Mouse (Mus musculus) left cerebral cortex, postnatal 25 days (tissue): ENCODE measurements around the gene Gm10945. TPM values are rescaled to one million over a fixed set of nuclear protein-coding genes. Genes with fewer than 3 reads are reported as not detected.

Experiments used
- DNase-seq, 2 experiments: peaks; one replicate each; pipeline ENCODE4 v3.0.0; 2022; ENCODE audit warnings: low spot score in 2 of 2, mixed read lengths in 1 of 2
- intact Hi-C: fragments of 180-260 bp; cut with DNase I; formaldehyde crosslinking; loops from one replicate; pipeline ENCODE4 v1.15.1; 2025
- total RNA-seq, 2 experiments: library from RNA; stranded (reverse); gene quantifications; 2 replicates each; pipeline ENCODE4 v1.2.3; 2021

Gm10945 gene
- not detected for total RNA-seq

DNA sequence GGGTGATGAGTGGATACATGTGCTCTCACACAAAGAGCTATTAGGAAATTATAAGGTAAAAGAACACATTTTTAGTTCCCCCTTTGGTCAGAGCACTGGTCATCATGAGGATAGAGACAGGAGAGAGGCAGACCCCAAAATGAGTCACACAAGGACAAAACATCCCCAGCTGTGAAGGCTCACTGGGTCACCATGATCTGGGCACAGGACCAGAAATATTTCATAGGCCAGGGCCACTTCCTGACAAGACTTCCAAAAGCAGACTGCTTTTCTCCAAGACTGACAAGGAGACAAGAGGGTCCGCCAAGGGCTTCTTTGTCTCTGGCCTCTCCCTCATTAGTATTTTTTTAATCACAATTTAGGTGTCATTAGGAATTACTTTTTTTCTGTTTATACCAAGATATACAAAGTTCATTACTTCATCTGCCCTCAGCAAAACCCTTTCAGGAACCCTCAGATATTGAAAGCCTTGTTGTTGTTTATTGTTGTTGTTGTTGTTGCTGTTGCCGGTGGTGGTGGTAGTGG, at the start of gene Gm10945:
Gm10945 (minus strand) TSS at position 475 of the 525 bp plus-strand sequence.
- no peak for DNase-seq
- intact Hi-C loops = no loop called here

DNA sequence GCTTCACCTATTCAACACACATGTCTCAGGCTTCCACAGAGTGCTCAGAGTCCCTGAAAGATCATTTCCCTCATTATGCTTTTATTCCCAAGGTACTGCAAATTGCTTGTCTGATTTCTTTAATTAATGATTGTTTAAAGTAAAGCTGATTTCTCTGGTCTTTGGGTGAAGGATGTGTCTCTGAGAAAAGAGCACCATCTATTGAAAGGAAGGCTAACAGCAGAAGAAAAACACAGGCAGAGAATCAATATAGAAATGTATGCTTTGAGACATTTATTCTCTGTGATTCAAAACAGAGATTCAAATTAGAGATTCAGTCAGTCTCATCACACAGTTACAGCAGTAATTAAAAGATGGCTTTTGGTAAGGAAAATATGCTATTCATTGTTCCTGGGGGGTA, 28.7 kb upstream of the Gm10945 start:
- peak in 1 of 2 experiments; percentile 8 for DNase-seq
- intact Hi-C loops = loop anchor here (5.0 kb wide), 1 partner anchor 943 kb away; no protein-coding TSS in a partner anchor

DNA sequence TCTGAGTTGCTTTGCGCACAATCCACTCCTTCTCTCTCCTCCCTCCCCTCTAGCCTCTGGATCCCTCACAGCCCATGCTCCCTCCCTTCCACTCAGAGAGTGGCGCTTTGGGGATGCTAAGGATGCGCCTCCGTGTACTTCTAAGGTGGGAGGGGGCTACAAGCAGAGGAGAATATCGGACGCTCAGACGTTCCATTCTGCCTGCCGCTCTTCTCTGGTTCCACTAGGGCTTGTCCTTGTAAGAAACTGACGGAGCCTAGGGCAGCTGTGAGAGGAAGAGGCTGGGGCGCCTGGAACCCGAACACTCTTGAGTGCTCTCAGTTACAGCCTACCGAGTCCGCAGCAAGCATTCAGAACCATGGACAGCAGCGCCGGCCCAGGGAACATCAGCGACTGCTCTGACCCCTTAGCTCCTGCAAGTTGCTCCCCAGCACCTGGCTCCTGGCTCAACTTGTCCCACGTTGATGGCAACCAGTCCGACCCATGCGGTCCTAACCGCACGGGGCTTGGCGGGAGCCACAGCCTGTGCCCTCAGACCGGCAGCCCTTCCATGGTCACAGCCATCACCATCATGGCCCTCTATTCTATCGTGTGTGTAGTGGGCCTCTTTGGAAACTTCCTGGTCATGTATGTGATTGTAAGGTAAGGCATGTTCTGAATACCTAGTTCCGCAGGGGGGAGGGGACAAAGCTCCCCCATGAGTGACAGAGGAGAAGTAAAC, 27.1 kb upstream of the Gm10945 start:
- intact Hi-C loops = loop anchor here (2.0 kb wide), 2 partner anchors 66 to 752 kb away; no protein-coding TSS in a partner anchor
- DNase-seq = peak; percentile 15 to 18

DNA sequence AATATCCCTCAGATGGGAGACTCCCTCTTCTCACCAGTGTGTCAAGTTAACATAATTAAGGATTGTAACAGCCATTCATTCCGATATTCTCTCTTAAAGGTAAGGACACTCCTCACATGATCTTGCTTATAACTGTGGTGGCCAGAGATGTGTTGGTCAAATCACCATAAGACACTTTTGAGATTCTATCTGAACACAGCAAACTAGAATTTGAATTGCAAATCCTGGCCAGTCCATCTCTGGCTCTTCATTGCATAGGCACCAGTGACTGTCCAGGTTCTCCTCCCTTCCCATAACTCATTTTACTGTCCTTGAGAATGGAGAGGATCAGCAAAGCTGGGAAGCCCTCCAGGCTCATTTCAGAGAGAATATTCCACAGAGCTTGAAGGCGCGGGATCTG, 3.4 kb downstream of the Gm10945 start, which contains the start of gene Oprm1:
Oprm1 (plus strand) TSS at position 301 of the 400 bp plus-strand sequence.
- DNase-seq = no peak
- intact Hi-C loops = no loop called here

DNA sequence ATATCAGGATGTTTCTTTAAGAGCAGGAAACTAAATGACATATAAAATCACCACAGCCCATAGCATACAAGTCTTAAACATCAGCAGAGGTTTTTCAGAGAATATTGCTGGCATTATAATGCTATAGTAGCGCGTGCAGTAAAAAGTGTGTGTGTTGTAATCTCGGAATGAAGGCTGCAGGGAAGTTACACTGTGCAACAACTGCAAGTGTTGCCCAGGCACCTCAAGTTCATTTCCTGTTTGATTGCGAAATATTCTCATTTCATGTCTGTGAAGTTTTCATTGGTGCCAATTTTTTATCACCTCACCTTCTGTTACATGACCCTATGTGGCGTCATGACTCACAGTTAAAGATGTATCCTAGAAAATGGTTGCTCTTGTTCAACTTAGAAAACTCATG, 8.2 kb downstream of the Gm10945 start:
- no peak for DNase-seq
- intact Hi-C loops = no loop called here

DNA sequence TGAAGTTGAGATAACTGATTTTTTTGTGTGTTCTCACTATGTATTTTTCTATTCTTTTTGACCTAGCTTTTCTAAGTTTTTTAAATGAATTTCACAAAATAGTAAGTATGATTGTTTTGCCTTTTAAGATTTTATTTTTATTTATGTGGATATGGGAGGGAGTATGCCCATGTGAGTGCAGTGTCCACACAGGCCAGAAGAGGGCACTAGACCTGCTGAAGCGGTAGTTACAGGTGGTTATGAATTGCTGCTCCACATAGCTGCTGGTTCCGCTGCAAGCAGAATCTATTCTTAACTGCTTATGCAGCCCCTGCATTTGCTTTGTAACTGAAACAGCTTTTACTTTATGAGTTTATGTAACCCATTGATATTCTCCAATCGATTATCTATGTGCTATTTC, 33.1 kb downstream of the Gm10945 start:
- intact Hi-C loops = no loop called here
- no peak for DNase-seq

DNA sequence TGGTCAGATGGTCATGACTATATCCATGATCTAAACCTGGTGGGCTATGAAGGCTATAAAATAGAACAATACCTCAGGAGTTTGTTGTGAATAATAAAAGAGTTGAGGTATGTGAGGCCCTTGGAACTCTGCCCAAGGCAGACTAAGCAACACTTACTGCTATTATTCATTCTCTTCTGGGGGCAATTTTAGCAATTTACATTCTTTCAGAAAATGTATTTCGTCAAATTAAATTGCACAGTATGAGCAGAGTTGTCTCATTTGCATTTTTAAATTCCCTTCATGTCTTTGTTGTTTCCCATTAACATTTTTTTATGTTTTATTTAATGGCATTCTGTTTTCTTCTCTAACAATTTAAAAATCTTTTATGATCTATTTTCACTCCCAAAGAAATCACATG, 37.8 kb downstream of the Gm10945 start:
- no peak for DNase-seq
- intact Hi-C loops = no loop called here

DNA sequence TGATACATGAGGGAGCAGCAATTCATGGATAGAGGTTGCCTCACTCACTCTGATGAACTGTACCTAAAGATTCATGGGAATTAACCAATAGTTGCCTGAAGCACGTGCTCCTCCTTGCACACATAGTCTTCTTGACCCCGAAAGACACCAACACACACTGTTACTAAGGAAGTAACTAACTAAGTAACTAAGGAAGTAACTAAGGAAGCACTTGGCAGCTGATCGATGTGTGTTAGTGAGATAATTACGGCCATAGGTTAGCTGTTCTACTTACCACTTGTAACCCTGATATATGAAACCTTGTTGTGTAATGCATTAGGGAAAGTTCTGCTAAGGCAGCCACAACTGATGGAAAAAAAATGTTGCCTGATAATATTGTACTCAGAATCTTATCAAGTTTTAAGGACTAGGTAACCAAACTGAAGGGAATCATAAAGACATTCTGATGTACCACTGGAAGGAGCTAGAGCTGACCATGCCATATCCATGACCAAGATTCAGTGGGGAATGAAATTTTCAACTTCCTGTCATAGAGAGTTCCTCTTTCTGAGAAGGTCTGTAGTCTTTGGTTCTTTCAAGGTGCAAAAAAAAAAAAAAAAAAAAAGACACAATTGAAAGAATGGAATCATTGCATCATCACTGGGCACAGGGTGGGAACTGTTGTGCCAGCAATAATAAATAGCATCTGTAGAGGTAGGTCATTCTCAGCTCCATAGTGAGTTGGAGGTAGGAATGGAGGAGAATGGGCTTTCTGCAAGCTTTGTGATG, 44.2 kb downstream of the Gm10945 start:
- DNase-seq = no peak
- intact Hi-C loops = no loop called here

DNA sequence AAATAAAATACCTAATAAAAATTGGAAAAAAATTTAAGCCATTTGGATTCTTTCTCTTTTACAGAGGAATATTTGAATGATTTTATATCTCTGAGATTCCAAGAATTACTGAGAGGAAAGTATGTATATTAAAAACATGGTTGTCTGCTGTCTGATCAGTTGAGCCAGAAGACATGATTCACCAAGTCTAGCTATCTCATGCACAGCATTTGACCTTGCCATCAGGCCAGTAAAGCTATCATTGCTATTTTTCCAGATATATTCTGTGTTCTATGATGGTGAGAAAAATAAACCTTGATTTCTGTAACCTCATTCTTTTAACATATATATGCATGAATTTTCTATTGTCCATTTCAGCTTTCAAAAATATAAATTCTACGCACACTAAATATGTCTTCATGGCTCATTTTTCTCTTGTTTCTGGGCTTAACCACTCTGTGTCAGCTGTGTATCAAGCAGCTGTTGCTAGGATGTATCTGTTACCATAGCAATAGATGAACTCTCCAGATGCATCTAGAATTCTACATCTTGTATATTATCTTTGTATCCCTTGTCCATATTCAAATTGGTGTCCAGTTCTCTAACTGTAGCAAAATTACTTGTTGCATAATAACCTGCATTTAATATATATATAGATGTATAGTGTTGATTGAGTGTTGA, 56.2 kb downstream of the Gm10945 start:
- DNase-seq = no peak
- intact Hi-C loops = no loop called here

DNA sequence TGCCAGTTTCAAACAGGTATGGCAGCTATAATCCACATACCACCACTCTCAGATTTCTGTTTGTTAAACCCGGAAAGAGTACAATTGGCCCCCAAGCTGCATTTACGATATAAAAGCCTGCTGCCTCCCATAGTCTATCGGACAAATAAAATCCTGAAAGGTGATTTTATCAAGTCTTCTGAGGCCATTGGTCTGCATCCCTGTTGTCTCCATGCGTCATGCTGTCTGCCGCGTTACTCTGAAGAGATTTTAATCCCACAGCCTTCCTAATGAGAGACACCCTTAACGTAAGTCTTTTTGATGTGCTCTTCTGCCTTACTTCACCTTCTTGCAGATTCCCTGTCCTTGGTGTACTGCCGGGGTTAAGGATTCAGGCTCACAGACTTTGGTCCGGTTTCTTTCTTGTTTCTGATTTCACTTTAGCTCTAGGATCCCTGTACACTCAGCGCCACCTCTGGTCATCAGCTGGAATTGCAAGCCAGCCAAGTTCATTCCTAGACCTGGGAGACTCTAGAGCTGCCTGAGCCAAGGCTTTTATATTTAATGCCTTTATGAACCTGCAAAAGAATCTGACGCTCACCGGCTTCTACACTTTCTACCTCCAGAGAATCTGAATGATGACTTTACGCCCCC, 67.2 kb downstream of the Gm10945 start:
- intact Hi-C loops = loop anchor here (5.0 to 10.0 kb wide), 2 partner anchors 657 to 850 kb away; no protein-coding TSS in a partner anchor
- DNase-seq = peak; percentile 62 to 76

Other genes starting within 250 kb of the Gm10945 start
- gene Oprm1, start 3.3 kb downstream of the Gm10945 start, total RNA-seq = 1 to 10 TPM; 6.4 to 9.9 TPM